Mouse (Mus musculus) mature B cell (primary cell): ENCODE measurements around the gene Serpina11.
"Not testable (repeated sequence)": the region's sequence is repeated elsewhere in the genome, so short reads cannot be mapped to it uniquely, and the experiment has no call there.

Experiments
- in situ Hi-C: fragments of 300-500 bp; cut with MboI; formaldehyde crosslinking; loops from 2 replicates; pipeline ENCODE4 v1.14.3; 2019

Serpina11 gene

DNA sequence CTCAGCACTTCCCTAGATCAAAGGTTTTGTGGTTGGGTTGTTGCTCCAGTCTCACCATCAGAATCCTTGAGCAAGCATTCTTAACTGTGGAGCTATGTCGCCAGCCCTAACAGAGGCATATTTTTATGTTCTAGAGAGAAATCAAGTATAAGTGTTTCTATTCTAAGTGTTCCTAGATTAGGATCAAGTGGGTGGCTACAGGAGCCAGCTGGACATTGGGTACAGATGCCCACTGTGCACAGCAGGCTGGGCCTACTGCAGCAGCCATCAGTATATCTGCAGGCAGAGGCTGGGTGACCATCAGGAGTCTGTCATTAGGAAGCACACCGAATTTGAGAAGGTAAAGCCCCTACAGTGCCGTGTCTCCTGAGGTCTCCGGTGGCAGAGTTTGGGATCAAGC lies 18.7 kb downstream of the Serpina11 start:
- in situ Hi-C loops, result no loop called here

DNA sequence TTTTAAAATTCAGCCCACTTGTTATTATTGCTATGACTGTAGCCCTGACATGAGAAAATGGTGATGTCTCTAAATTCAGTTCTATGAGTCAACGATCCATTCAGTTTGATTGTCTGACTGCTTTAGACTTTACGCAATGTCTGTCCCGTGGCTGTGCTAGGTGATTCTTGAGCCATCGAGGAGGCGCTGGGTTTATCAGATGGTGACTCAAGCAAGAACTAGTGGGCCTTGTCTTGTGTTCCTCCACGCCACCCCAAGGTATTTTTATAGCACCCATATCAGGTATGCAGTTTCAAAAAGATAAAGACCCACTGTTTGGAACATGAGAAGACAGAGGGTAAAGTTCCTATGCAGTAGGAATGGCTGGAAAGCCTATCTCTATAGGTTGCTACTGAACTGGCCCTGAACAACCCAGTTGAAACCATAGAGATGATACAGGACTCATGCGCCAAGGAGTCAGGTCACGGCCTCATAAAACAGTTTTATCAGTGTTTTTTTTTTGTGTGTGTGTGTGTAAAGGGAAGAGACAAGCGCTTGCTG lies 20.1 kb downstream of the Serpina11 start:
- in situ Hi-C loops, result no loop called here

DNA sequence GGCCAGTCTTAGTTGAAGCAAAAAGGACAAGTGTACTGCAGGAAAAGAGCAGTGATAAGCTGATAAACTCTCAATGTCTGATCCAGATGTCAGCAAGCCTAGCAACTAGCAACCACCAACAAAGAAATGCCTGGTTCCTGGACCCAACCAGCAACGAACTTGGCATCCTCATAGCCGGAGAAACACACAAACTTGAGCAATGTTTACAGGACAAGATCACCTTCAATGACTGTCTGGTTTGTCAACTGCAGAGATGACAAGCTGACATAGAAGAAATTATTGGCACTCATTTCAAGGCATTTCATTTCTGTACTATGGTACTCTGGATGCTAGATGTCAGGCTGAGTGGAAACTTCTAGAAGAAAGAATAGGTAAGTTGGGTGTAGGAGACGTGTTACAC lies 23.0 kb downstream of the Serpina11 start:
- in situ Hi-C loops, result no loop called here

DNA sequence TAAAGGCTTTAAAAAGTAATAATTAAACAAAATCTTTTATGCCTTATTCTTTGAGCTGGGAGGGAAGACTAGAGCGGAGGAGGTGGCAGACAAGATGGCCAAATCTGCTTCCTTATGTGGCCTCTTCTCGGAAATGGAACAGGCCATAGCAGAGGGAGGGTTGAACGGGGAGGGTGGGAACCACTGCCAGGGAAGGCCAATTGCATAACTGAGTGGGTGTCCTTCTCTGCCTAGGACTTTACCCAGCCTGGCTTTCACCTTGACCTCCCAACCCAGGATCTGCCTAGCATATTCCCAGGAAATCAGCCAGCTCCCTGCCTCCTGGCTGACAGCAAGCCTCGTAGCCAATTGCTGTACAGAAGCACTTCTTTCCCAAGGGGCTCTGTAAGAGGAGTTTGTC lies 26.5 kb downstream of the Serpina11 start:
- in situ Hi-C loops, result no loop called here

DNA sequence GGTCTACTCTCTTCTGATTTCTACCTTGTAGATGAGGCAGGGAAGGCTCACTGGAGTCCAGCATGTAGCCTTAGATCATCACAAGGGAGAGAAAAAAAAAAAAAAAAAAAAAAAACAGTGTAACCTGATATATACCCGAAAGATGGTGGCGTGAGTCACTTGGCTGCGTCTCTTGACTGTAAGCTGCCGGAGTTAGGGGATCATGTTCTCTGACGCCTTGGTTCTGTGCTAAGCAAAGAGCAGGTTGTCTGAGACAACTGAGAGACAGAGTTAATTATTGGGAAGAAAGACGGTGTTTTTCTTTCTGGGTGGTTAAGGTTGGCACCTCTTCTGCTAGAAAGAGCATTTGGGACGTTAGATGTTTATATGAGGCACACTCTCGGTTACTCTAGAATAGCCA lies 26.9 kb downstream of the Serpina11 start:
- in situ Hi-C loops, result no loop called here

DNA sequence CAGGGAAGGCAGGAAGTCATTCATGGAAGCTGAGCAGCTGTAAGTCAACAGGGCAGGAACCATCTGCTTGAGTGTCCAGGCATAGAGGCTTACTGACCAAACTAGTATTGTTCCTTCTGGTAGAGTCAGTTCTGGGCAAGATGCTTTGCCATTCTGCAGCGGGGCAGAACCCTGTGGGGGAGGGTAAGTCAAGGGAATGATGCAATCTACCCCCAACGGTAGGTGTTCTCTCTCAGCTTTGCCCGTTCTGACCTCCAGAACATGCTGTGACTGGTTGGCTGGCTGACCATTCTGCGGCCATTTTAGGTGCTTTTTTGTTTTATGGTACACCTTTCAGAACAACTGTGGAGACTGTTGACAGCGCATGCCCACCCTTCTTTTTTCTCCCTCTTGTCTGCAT lies 27.4 kb downstream of the Serpina11 start:
- in situ Hi-C loops, result no loop called here

DNA sequence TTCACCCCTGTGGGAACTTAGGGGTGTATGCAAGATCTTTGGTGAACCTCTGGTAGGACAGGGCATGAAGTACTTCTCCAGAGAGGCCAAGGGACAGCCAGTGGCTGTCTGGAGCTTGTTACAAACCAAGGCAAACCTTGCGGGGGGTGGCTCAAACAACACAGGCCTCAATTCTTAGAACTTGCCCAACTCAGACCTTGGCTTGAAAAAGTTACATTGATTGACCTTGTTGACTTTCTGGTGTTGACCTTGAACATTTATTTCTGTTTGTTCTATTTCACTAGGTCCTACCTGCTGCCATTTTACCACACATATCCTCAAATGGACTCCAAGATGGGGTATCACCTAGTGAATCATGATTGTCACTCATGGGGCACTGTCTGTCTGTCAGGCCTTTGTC lies 28.0 kb downstream of the Serpina11 start:
- in situ Hi-C loops, result no loop called here

DNA sequence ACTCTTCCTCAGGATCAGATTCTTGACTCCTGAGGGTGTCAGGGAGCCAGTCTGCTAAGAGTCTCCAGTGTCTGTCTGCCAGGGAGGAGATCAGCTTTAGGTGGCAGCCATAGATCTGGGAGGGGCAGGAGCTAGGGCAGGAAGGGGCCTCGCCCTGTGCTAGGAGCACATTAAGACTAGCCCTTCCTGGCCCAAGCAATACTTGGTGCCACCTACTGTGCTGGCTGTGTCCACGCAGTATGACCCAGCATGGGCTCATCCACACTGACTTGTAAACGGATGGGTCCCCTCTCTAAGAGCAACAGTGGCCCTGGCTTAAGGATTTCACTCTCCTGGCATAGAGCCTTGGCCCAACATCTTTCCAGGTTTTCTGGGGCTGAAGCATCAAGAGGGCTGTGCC lies 31.0 kb downstream of the Serpina11 start, which contains the start of gene Serpina1e:
TSS of gene Serpina1e (minus strand) at position 178 of the 400 bp plus-strand sequence.
- in situ Hi-C loops, result no loop called here

DNA sequence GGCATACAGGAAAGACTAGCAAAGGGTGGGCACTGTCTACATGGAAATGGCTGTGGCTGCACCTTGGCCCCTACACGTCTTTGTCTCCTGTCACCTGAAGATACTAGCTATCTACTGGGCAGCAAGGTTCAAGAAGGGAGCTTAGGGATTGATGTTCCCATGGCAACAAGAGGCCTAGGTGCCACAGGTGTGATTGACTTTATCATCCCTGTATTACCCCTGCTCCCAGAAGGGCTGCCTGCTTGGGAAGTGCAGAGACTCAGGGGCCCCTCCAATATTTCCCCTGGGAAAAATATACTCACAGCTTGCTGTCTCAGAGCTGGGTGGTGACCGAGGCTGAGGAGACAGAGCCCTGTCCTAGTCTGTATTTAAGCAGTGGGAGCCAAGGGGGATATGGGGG lies 33.2 kb downstream of the Serpina11 start:
- in situ Hi-C loops, result not testable (repeated sequence)

DNA sequence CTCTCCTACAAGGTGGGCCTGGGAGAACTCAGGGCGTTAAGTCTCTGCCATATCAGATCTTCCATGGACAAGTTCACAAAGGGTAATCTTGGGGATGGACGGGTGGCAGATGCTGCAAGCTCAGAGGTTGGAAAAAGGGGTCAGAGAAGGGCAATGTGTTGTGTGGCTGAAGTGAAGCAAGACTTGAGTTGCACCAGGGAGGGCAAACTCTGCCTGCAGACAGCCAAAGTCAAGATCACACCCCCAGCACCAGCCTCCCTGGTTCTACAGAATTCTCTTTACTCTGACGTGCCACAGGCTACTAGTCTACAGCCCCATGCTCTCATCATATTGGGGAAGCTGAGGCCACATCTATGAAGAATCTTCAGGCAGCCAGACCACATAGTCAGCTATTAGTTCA lies 36.8 kb downstream of the Serpina11 start:
- in situ Hi-C loops, result not testable (repeated sequence)

DNA sequence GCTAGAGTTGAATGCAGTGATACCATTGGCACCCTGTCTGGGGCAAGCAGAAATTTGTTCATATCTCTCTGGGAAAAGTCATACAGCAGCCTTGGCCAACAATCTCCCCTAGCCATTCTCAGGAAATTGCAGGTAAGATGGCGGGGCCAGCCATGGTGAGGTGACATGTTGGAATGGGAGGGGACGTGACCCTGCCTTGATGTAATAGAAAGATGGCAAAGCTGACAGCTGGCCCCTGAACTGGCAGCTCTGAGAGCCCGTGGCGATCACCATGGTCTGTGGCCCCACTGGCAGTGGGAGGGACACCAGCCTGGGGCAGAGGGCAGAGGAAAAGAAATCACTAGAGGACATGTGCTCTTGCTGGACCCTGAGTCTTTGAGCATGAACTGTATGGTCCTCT lies 43.5 kb downstream of the Serpina11 start:
- in situ Hi-C loops, result no loop called here
